Mouse (Mus musculus) myocyte (in vitro differentiated cells): ENCODE results near the gene Tspo. TPM values are rescaled to one million over a fixed set of nuclear protein-coding genes. Genes with fewer than 3 reads are reported as not detected.

ENCODE experiments used
- H3K27me3 ChIP-seq: one replicate; pipeline ENCODE4 v1.6.1; 2011; ENCODE audit not compliant: control insufficient read depth, insufficient read depth, insufficient read length
- H3K36me3 ChIP-seq: one replicate; pipeline ENCODE4 v1.6.1; 2011; ENCODE audit not compliant: control insufficient read depth, insufficient read depth
- H3K4me2 ChIP-seq: one replicate; pipeline ENCODE4 v1.6.1; 2011; ENCODE audit warnings: low read depth, control low read depth
- H3K4me3 ChIP-seq: one replicate; pipeline ENCODE4 v1.5.1; 2011; ENCODE audit warnings: mild to moderate bottlenecking, control low read depth, moderate library complexity
- H3K79me2 ChIP-seq: one replicate; pipeline ENCODE4 v1.6.1; 2011; ENCODE audit not compliant: control insufficient read depth, insufficient read depth
- H3ac ChIP-seq: one replicate; pipeline ENCODE4 v1.6.1; 2011; ENCODE audit not compliant: control insufficient read depth, insufficient read length
- CEBPB ChIP-seq: IDR thresholded peaks from 2 replicates; pipeline ENCODE4 v1.6.1; 2011; ENCODE audit warnings: mild to moderate bottlenecking, moderate library complexity; ENCODE audit not compliant: poor library complexity, insufficient read depth, severe bottlenecking
- E2F4 ChIP-seq: IDR thresholded peaks from one replicate; pipeline ENCODE4 v1.6.1; 2011; ENCODE audit warnings: mild to moderate bottlenecking, control low read depth, moderate library complexity; ENCODE audit not compliant: insufficient read depth
- MAX ChIP-seq: IDR thresholded peaks from one replicate; pipeline ENCODE4 v1.6.1; 2011; ENCODE audit warnings: low read depth, mild to moderate bottlenecking, control low read depth
- MYOD1 ChIP-seq, 3 experiments: IDR thresholded peaks; one replicate each; pipeline ENCODE4 v1.6.1; 2011; ENCODE audit warnings: control low read depth in 2 of 3, low read depth in 2 of 3, mild to moderate bottlenecking in 2 of 3, moderate library complexity in 1 of 3; ENCODE audit not compliant: insufficient read length in 2 of 3, control insufficient read depth in 1 of 3
- MYOG ChIP-seq, 3 experiments: IDR thresholded peaks; one replicate each; pipeline ENCODE4 v1.6.1; 2011; ENCODE audit warnings: control low read depth in 2 of 3, low read depth in 2 of 3, mild to moderate bottlenecking in 2 of 3; ENCODE audit not compliant: insufficient read length in 2 of 3, control insufficient read depth in 1 of 3, insufficient read depth in 1 of 3
- POLR2A ChIP-seq: IDR thresholded peaks from one replicate; pipeline ENCODE4 v1.6.1; 2011; ENCODE audit warnings: low read depth, mild to moderate bottlenecking, control low read depth, moderate library complexity; ENCODE audit not compliant: insufficient read length
- POLR2AphosphoS2 ChIP-seq: IDR thresholded peaks from one replicate; pipeline ENCODE4 v1.6.1; 2011; ENCODE audit warnings: low read depth, control low read depth; ENCODE audit not compliant: insufficient read length
- REST ChIP-seq: IDR thresholded peaks from one replicate; pipeline ENCODE4 v1.6.1; 2011; ENCODE audit warnings: mild to moderate bottlenecking, control low read depth, moderate library complexity; ENCODE audit not compliant: insufficient read depth, insufficient read length
- SRF ChIP-seq: IDR thresholded peaks from one replicate; pipeline ENCODE4 v1.6.1; 2011; ENCODE audit warnings: low read depth; ENCODE audit not compliant: control insufficient read depth, insufficient read length
- TCF12 ChIP-seq: IDR thresholded peaks from one replicate; pipeline ENCODE4 v1.6.1; 2011; ENCODE audit warnings: mild to moderate bottlenecking, control low read depth; ENCODE audit not compliant: poor library complexity, insufficient read depth, severe bottlenecking
- TCF3 ChIP-seq: IDR thresholded peaks from one replicate; pipeline ENCODE4 v1.6.1; 2011; ENCODE audit warnings: low read depth, control low read depth; ENCODE audit not compliant: insufficient read length
- USF1 ChIP-seq: IDR thresholded peaks from one replicate; pipeline ENCODE4 v1.6.1; 2011; ENCODE audit warnings: low read depth, mild to moderate bottlenecking, control low read depth, moderate library complexity
- polyA plus RNA-seq: library from polyadenylated mRNA; unstranded; fragments of >200 nt; fragmentation: generic; extraction: Trizol; gene quantifications from one replicate; pipeline ENCODE4 v1.2.1, GENCODE M21; 2012; ENCODE audit warnings: missing spikeins

Tspo gene
- polyA plus RNA-seq, 1 experiment = 937 TPM

GRCm38 (mm10) chr15:83523196-83523595, 40.2 kb upstream of the Tspo start:
- no peak for TF ChIP-seq USF1
- no peak for TF ChIP-seq SRF
- TF ChIP-seq REST = no peak
- TF ChIP-seq POLR2A = no peak
- no peak for TF ChIP-seq MAX
- no peak for TF ChIP-seq TCF3
- no peak for TF ChIP-seq MYOD1 (IDR thresholded peaks at IDR 0.05; ENCODE audit: control insufficient read depth in 1 of 3, insufficient read length in 2 of 3, low read depth in 2 of 3)
- no peak for TF ChIP-seq POLR2AphosphoS2
- TF ChIP-seq E2F4 = no peak
- TF ChIP-seq MYOG (IDR thresholded peaks at IDR 0.05; ENCODE audit: control insufficient read depth in 1 of 3, insufficient read depth in 1 of 3, insufficient read length in 2 of 3, low read depth in 2 of 3) = no peak
- TF ChIP-seq CEBPB = no peak
- no peak for TF ChIP-seq TCF12
- Histone ChIP-seq H3K36me3 (no peaks in the 10 kb centered on the region), H3K4me2 (no peak overlapping the region), H3K79me2 (no peaks in the 10 kb centered on the region), H3K4me3 (no peak overlapping the region), H3ac (no peak overlapping the region), H3K27me3 (peaks cover 19% of the 10 kb centered on the region)

- Histone ChIP-seq H3K4me2 (no peak overlapping the region), H3K36me3 (no peaks in the 10 kb centered on the region), H3K4me3 (no peak overlapping the region), H3K79me2 (no peaks in the 10 kb centered on the region), H3K27me3 (peaks cover 19% of the 10 kb centered on the region), H3ac (no peak overlapping the region)
- TF ChIP-seq MYOG (IDR thresholded peaks at IDR 0.05; ENCODE audit: control insufficient read depth in 1 of 3, insufficient read depth in 1 of 3, insufficient read length in 2 of 3, low read depth in 2 of 3) (no peak), USF1 (no peak), TCF3 (no peak), SRF (no peak)
These were observed 39.6 kb upstream of the Tspo start for GRCm38 (mm10) chr15:83523638-83524332.

GRCm38 (mm10) chr15:83524333-83524729, 39.1 kb upstream of the Tspo start:
- H3K79me2 ChIP-seq = no peaks in the 10 kb centered on the region
- H3K36me3 ChIP-seq = no peaks in the 10 kb centered on the region
- TF ChIP-seq MAX (no peak), SRF (no peak), MYOD1 (IDR thresholded peaks at IDR 0.05; ENCODE audit: control insufficient read depth in 1 of 3, insufficient read length in 2 of 3, low read depth in 2 of 3) (no peak), E2F4 (no peak), MYOG (IDR thresholded peaks at IDR 0.05; ENCODE audit: control insufficient read depth in 1 of 3, insufficient read depth in 1 of 3, insufficient read length in 2 of 3, low read depth in 2 of 3) (no peak), TCF12 (no peak)
- H3ac ChIP-seq = no peak overlapping the region
- no peak overlapping the region for H3K4me2 ChIP-seq
- no peak overlapping the region for H3K4me3 ChIP-seq
- peaks cover 19% of the 10 kb centered on the region for H3K27me3 ChIP-seq

- Histone ChIP-seq H3K79me2 (no peaks in the 10 kb centered on the region), H3K36me3 (no peaks in the 10 kb centered on the region), H3ac (no peak within 1 kb of the TSS), H3K4me3 (peak within 1 kb of the TSS; percentile 23), H3K4me2 (peak within 1 kb of the TSS; percentile 99), H3K27me3 (peaks cover 26% of the 10 kb centered on the region)
- TF ChIP-seq E2F4 (no peak), CEBPB (no peak), POLR2A (no peak)
These were observed 36.8 kb upstream of the Tspo start, which contains the start of gene Bik for GRCm38 (mm10) chr15:83526424-83527091. Gene Bik, plus strand, starts transcription at chr15:83526862.

GRCm38 (mm10) chr15:83527092-83527437, 36.3 kb upstream of the Tspo start:
- H3K27me3 ChIP-seq = peaks cover 26% of the 10 kb centered on the region
- H3K4me3 ChIP-seq = peak overlapping the region; percentile 23

More at GRCm38 (mm10) chr15:83527092-83527437, 36.3 kb upstream of the Tspo start:
- TF ChIP-seq TCF3 = no peak
- TF ChIP-seq MYOG (IDR thresholded peaks at IDR 0.05; ENCODE audit: control insufficient read depth in 1 of 3, insufficient read depth in 1 of 3, insufficient read length in 2 of 3, low read depth in 2 of 3) = peak in 2 of 3 experiments; percentile 31 to 51
- peak in 2 of 3 experiments; percentile 54 to 61 for TF ChIP-seq MYOD1 (IDR thresholded peaks at IDR 0.05; ENCODE audit: control insufficient read depth in 1 of 3, insufficient read length in 2 of 3, low read depth in 2 of 3)
- H3K36me3 ChIP-seq = no peaks in the 10 kb centered on the region
- H3ac ChIP-seq = no peak overlapping the region
- no peaks in the 10 kb centered on the region for H3K79me2 ChIP-seq
- H3K4me2 ChIP-seq = peak overlapping the region; percentile 99
